Mouse (Mus musculus) heart, postnatal 0 days (tissue): ENCODE measurements around the gene Rbks. TPM values are rescaled to one million over a fixed set of nuclear protein-coding genes. Genes with fewer than 3 reads are reported as not detected.

ENCODE experiments used
- ATAC-seq: fragments of 200-750 bp; cut with Nextera tagmentation; 2 replicates; pipeline ENCODE4 v1.8.0; 2017; ENCODE audit warnings: low read depth, moderate number of reproducible peaks, moderate library complexity; ENCODE audit not compliant: insufficient read depth
- DNase-seq: peaks from one replicate; pipeline ENCODE4 v3.0.0-alpha.2; 2016; ENCODE audit warnings: low spot score
- H3K27ac ChIP-seq: fragments of 300-500 bp; sonication (generic); 2 replicates; pipeline ENCODE4 v1.5.1; 2014; ENCODE audit warnings: low read depth, mild to moderate bottlenecking
- H3K27me3 ChIP-seq: fragments of 300-500 bp; sonication (generic); 2 replicates; pipeline ENCODE4 v1.6.1; 2014; ENCODE audit warnings: low read length, mixed read lengths; ENCODE audit not compliant: control insufficient read depth, insufficient read depth
- H3K36me3 ChIP-seq: fragments of 300-500 bp; sonication (generic); replicated peaks from 2 replicates; pipeline ENCODE4 v1.6.1; 2014; ENCODE audit warnings: low read length, mixed read lengths; ENCODE audit not compliant: control insufficient read depth, insufficient read depth
- H3K4me1 ChIP-seq: fragments of 300-500 bp; sonication (generic); 2 replicates; pipeline ENCODE4 v1.6.1; 2014; ENCODE audit warnings: antibody characterized with exemption; ENCODE audit not compliant: control insufficient read depth, insufficient read depth
- H3K4me2 ChIP-seq: fragments of 300-500 bp; sonication (generic); 2 replicates; pipeline ENCODE4 v1.6.1; 2014; ENCODE audit warnings: low read depth, mild to moderate bottlenecking, low read length, moderate library complexity
- H3K4me3 ChIP-seq: fragments of 300-500 bp; sonication (generic); 2 replicates; pipeline ENCODE4 v1.5.1; 2014; ENCODE audit warnings: low read depth, low read length
- H3K9ac ChIP-seq: fragments of 300-500 bp; sonication (generic); replicated peaks from 2 replicates; pipeline ENCODE4 v1.6.1; 2014; ENCODE audit warnings: low read depth, low read length, mixed read lengths
- H3K9me3 ChIP-seq: fragments of 300-500 bp; sonication (generic); replicated peaks from 2 replicates; pipeline ENCODE4 v1.6.1; 2016; ENCODE audit warnings: low read length; ENCODE audit not compliant: control insufficient read depth
- CTCF ChIP-seq: IDR thresholded peaks from 2 replicates; pipeline ENCODE4 v1.5.1; 2016; ENCODE audit warnings: antibody characterized with exemption, control low read depth, low read depth
- EP300 ChIP-seq: IDR thresholded peaks from 2 replicates; pipeline ENCODE4 v1.6.1; 2016; ENCODE audit warnings: antibody characterized with exemption, low read depth
- WGBS: fragments of 180-500 bp; shearing (Covaris S2); extraction: QIAGEN DNeasy Blood & Tissue Kit; methylation state at CpG from one replicate; pipeline ENCODE4 v1.1.7; 2014; 5-methylcytosine and 5-hydroxymethylcytosine counted together
- polyA plus RNA-seq: library from polyadenylated mRNA; unstranded; fragments of >200 nt; fragmentation: Nextera tagmentation; extraction: Ambion mirVana; gene quantifications from 2 replicates; pipeline ENCODE4 v1.2.1, GENCODE M21; 2015
- total RNA-seq: library from RNA; depleted of rRNA; stranded (reverse); fragments of >200 nt; gene quantifications from 2 replicates; pipeline ENCODE4 v1.2.3, GENCODE M21; 2014; ENCODE audit warnings: low replicate concordance

Rbks gene
- total and polyA plus RNA-seq, 2 experiments from 2014 or later: 0.53 to 9.1 TPM

GRCm38 (mm10) chr5:31725885-31726284 lies 28.5 kb upstream of the Rbks start:
- Histone ChIP-seq H3K27me3 (no peaks in the 10 kb centered on the region), H3K4me1 (no peaks in the 10 kb centered on the region), H3K4me2 (no peak overlapping the region), H3K9ac (no peak overlapping the region), H3K4me3 (no peak overlapping the region), H3K9me3 (no peaks in the 10 kb centered on the region), H3K27ac (no peak overlapping the region), H3K36me3 (no peaks in the 10 kb centered on the region)
- no peak for DNase-seq
- TF ChIP-seq CTCF (no peak), EP300 (no peak)
- ATAC-seq: no peak
- WGBS: 89% methylated on average over 2 of the region's 2 CpGs

- no peak overlapping the region for H3K9ac ChIP-seq
- H3K4me1 ChIP-seq: no peaks in the 10 kb centered on the region
- no peak overlapping the region for H3K4me3 ChIP-seq
- no peaks in the 10 kb centered on the region for H3K9me3 ChIP-seq
- TF ChIP-seq CTCF (no peak), EP300 (no peak)
- ATAC-seq: no peak
- no peak overlapping the region for H3K27ac ChIP-seq
- 75% methylated on average over 6 of the region's 6 CpGs for WGBS
- H3K36me3 ChIP-seq: no peaks in the 10 kb centered on the region
- no peak for DNase-seq
- no peaks in the 10 kb centered on the region for H3K27me3 ChIP-seq
- no peak overlapping the region for H3K4me2 ChIP-seq
Observed at GRCm38 (mm10) chr5:31724519-31724918, 27.1 kb upstream of the Rbks start.

DNA sequence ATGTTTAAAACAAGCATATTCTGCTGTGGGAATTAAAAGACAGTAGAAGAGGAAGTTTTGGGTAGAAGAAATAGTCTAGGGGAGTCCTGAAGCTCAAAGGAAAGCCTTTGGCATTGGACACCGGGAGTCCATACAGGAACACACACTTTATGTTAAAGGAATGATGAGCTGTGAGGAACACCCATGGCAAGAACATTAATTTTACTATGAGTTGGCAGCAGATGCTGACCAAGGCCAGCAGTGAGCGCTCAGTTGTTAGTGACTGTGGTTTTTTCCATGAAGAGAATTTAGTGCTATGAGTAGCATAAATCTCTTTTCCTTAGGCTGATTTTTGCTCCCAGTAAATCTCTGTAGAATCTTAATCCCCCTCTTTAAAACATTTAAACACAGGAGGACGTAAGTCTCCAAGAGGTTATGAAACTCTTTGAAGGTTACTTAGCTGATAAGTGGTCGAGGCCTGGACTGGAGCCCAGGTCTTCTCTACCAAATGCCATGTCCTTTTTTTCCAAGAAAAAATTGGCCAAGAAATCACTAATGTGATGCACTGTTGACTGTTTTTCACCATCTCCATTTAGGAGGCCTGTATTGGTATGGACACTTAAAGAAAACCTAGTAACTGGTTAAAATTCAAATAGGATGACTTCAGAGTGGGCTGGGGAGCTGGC lies 18.2 kb upstream of the Rbks start:
- no peak for DNase-seq
- 65% methylated on average over 4 of the region's 4 CpGs for WGBS
- Histone ChIP-seq H3K4me2 (no peak overlapping the region), H3K27me3 (no peaks in the 10 kb centered on the region), H3K36me3 (no peaks in the 10 kb centered on the region), H3K4me1 (0 out of 2 replicates have a peak, but pooled peaks cover 6% of the 10 kb centered on the region), H3K4me3 (no peak overlapping the region), H3K27ac (no peak overlapping the region), H3K9ac (no peak overlapping the region), H3K9me3 (no peaks in the 10 kb centered on the region)
- no peak for ATAC-seq
- TF ChIP-seq CTCF (no peak), EP300 (no peak)

DNA sequence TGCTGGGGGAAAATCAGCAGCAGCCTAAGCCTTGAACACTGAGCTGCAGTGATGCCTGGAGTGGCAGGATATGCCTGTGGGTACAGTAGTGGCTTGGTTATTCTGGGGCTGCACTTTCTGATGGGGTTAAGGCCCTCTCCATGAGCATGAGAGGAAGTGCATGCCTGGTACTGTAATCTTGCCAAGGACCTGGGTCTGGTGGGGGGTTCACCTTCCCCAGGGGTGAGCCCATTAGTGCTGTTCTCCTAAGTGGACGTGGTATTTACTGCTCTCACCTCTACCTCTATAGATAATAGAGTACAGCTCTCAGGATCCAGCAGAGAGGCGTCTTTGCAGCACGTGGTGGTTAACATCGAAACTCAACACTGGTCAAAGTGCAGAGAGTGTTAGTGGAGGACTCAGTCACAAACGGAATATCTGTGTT lies 16.4 kb upstream of the Rbks start:
- Histone ChIP-seq H3K27me3 (no peaks in the 10 kb centered on the region), H3K9ac (no peak overlapping the region), H3K4me3 (no peak overlapping the region), H3K36me3 (no peaks in the 10 kb centered on the region), H3K4me2 (no peak overlapping the region), H3K4me1 (0 out of 2 replicates have a peak, but pooled peaks cover 6% of the 10 kb centered on the region), H3K9me3 (no peaks in the 10 kb centered on the region), H3K27ac (no peak overlapping the region)
- WGBS: 40% methylated on average over 5 of the region's 5 CpGs
- ATAC-seq (no peak), DNase-seq (no peak)
- TF ChIP-seq EP300 (no peak), CTCF (no peak)

GRCm38 (mm10) chr5:31713280-31713711 lies 15.9 kb upstream of the Rbks start:
- H3K4me3 ChIP-seq: no peak overlapping the region
- 65% methylated on average over 2 of the region's 2 CpGs for WGBS
- ATAC-seq (no peak), DNase-seq (no peak)
- no peak overlapping the region for H3K9ac ChIP-seq
- no peaks in the 10 kb centered on the region for H3K9me3 ChIP-seq
- H3K4me2 ChIP-seq: no peak overlapping the region
- TF ChIP-seq EP300 (no peak), CTCF (no peak)
- no peaks in the 10 kb centered on the region; the same call in 1 of the 2 replicates for H3K36me3 ChIP-seq
- no peak overlapping the region for H3K27ac ChIP-seq
- no peaks in the 10 kb centered on the region for H3K27me3 ChIP-seq
- 0 out of 2 replicates have a peak, but pooled peaks cover 6% of the 10 kb centered on the region for H3K4me1 ChIP-seq

GRCm38 (mm10) chr5:31709389-31709788 lies 12.0 kb upstream of the Rbks start:
- Histone ChIP-seq H3K4me1 (0 out of 2 replicates have a peak, but pooled peaks cover 6% of the 10 kb centered on the region), H3K4me3 (no peak overlapping the region), H3K9me3 (no peaks in the 10 kb centered on the region), H3K27me3 (no peaks in the 10 kb centered on the region), H3K36me3 (peaks cover 8% of the 10 kb centered on the region), H3K27ac (no peak overlapping the region), H3K4me2 (no peak overlapping the region), H3K9ac (no peak overlapping the region)
- TF ChIP-seq CTCF (no peak), EP300 (no peak)
- ATAC-seq (no peak), DNase-seq (no peak)
- WGBS: 88% methylated on average over 1 of the region's 1 CpGs
